Mouse (Mus musculus): Measurements from ENCODE around the gene P3h3. TPM values are rescaled to one million over a fixed set of nuclear protein-coding genes. Genes with fewer than 3 reads are reported as not detected.

Gene P3h3
- polyA plus RNA-seq (2014; fragmentation: Illumina TruSeq; extraction: RNeasy Lipid Tissue Mini Kit (QIAGEN cat#74804); ENCODE audit: insufficient read depth, low read depth, low replicate concordance), result 16.9 TPM

DNA sequence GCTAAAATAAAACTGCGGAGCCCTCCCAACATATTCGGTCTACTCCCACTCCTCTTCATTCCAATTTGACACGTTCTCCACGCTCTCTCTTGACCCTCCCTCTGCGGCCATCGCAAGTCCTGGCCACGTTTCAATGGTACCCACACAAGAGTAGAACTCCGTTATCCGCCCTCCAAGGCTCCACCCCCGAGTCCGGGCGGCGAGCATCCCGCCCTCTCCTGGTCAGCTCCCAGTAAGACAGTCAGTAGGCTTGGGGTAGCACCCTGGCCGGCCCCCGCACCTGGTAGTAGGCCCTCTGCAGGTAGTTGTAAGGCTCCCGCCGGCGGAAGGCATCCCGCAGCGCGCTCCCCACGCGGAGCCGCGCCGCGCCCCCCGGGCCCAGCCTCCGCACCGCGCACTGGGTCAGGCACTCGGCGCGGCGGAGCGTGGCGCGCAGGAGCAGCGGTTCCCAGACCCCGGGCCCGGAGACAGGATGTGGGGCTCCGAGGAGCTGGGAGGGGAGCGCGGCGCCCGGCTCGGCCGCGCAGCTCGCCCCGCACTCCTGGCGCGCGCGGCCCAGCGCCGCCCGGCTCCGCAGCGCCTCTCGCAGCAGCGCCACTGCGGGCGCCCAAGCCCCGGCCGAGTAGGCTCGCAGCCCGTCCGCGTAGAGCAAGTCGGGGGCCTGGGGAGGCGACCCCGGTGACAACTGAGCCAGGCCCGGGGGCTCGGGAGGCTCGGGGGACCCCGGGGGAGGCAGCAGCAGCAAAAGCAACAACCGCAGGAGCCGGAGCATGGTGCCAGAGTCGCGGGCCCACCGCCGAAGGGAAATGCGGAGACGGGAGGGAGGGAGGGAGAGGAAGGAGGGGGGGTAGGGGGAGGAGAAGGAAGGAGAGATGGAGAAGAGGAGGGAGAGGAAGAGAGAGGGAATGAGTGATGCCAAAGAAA is at the start of gene P3h3:
Gene P3h3 (minus strand): TSS at position 837 of the 924 bp plus-strand sequence.

DNA sequence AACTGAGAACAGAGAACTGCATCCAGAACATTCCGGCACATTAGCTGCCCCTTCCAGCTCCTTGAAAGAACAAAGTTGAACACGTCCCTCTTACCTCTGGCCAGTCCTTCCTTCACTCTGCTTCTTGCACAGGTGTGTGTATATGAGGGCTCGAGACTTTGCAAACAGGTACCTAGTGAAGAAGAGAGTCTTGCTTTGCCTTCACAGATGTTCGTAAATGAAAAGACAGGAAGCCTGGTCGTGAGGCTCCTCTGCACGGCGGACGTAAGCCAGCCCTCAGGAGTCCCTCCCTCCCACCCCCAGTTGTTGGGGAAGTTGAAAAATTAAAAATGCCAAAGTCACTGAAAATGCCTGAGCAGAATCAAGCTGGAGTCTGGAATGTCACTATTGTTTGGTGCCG is 30.4 kb upstream of the P3h3 start, which contains the start of gene Cd4:
Gene Cd4 (minus strand): TSS at position 236 of the 400 bp plus-strand sequence.

GRCm38 (mm10) chr6:124863658-124864298 is 6.2 kb upstream of the P3h3 start, which contains the start of gene Gpr162:
TSS of gene Gpr162 (minus strand) at chr6:124863983.

DNA sequence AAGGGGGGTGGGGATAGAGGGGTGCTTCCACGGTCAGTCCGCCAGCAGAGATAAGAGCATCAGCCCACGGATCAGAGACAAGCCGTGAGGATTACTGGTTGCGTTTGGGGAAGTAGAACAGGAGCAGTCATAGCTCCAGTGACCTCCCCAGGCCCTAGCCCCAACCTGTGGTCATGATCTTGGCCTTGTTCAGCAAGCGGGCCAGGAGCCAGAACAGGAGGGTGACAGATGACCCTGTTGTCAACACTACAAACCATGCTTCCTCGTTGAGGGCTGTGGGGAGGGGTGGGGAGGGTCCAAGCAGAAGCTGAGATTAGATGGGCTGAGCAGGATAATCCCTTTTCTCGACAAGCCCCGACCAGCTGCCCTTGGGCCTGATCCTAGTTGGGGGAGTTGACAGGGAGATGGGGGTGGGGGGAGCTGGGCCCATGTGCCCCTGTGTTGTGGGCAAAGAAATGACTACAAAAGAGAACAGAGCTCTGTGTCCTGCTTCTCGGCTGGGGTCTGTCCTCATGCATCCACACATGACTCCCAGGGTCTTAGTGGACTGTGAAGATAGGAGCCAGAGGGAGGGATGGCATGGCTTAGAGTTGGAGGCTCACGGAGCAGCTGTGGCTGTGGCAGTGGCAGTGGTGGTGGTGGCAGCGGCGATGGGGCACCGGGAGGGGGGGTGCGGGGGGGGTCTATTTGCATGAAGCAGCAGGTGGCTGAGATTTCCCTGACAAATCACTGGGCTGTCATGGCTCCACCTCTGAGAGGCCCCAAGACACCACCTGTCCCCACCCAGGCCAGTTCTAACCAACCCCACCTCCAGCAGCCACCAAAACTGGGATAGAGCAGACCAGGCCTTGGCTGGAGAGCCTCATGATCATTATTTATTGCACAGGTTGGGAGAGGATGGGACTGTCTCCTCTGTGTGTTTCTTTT is 17.0 kb downstream of the P3h3 start, which contains the start of gene Gnb3:
Gene Gnb3 (minus strand): TSS at position 35 of the 927 bp plus-strand sequence.

DNA sequence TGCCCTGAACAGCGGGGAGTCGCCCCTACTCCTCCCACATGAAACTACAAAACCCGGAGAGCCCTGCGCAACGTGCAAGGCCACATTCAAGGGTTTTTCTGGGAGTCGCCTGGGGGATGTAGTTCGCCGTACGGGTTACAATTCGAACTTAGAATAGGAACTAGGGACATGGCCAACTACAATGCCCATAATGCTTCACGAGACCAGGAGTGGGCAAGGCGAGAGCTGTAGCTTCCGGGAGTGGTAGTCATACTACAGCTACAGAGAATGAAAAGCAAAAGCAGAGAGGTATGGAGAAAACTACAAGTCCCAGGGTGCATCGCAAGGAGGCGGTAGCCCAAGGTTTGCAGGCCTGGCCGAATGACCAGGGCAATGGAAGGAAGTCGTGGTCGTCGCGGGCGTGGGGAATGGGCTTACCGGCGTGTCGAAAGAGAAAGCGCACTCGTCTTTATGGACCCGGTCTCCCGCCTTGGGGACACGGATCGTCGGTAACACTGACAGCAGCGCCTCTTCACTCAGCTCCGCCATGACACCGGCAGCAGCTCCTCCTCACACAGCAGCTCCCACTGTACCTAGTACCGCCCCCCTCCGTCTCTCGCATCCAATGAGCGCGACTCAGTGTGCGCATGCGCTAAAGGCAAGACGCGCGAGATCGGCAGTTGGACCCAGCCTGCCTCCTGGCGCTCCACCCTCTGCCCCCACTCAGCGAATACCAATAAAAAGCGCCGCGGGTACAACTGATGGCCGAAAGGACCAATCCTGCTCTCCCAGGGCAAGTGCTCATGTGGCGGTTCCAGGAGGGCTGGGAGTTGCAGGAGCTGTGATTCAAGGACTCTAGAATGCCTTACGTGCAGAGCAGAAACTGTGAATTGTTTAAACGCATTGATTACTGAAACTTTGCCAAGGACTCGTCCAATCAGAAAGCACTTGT is 28.4 kb downstream of the P3h3 start, which contains the start of the genes Usp5 and Cdca3:
Gene Usp5 (minus strand): TSS at position 617 of the 931 bp plus-strand sequence.
Gene Cdca3 (plus strand): TSS at position 680 of the 931 bp plus-strand sequence.

GRCm38 (mm10) chr6:124813933-124814332 is 43.6 kb downstream of the P3h3 start, which contains the start of gene Tpi1:
TSS of gene Tpi1 (minus strand) at chr6:124814296.

DNA sequence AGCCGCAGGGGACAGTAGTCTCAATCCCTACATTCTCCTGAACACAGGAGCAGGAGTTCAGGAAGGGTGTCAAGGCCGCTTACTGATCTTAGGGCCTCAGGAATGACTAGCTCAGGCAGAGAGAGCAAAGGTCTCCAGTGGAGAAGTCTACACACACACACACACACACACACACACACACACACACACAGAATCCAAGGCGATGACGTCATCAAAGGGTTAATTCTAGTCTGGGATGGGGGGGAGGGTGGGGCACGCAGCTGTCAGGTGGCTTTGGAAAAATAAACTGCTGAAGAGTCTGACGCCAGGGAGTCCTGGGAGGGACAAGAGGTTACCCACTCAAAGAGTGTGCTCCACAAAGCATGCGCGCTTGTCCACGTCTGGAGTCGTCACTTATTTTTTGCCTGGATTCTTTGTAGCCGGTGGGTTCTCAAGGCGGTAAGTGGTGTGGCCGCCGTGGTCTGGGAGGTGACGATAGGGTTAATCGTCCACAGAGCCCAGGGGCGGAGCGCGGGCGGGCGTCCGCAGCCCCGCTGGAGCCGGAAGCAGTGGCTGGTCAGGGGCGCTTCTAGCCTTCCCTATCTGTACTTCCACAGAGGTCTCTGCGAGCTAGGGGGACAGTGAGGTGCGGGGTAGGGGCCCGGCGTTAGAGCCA is 49.1 kb downstream of the P3h3 start, which contains the start of gene Spsb2:
Gene Spsb2 (plus strand): TSS at position 304 of the 655 bp plus-strand sequence.

Other genes with a start within 250 kb of the P3h3 start
- not detected for gene C1s2, start 221.7 kb downstream of the P3h3 start, polyA plus RNA-seq (2014; fragmentation: Illumina TruSeq; extraction: RNeasy Lipid Tissue Mini Kit (QIAGEN cat#74804); ENCODE audit: insufficient read depth, low read depth, low replicate concordance)
- gene Lpcat3, start 194.7 kb downstream of the P3h3 start, polyA plus RNA-seq (2014; fragmentation: Illumina TruSeq; extraction: RNeasy Lipid Tissue Mini Kit (QIAGEN cat#74804); ENCODE audit: insufficient read depth, low read depth, low replicate concordance), result 29.1 TPM
- gene Emg1, start 145.6 kb downstream of the P3h3 start, polyA plus RNA-seq (2014; fragmentation: Illumina TruSeq; extraction: RNeasy Lipid Tissue Mini Kit (QIAGEN cat#74804); ENCODE audit: insufficient read depth, low read depth, low replicate concordance), result 102 TPM
- gene Phb2, start 145.4 kb downstream of the P3h3 start, polyA plus RNA-seq (2014; fragmentation: Illumina TruSeq; extraction: RNeasy Lipid Tissue Mini Kit (QIAGEN cat#74804); ENCODE audit: insufficient read depth, low read depth, low replicate concordance), result 92.0 TPM
- gene Ptpn6, start 119.0 kb downstream of the P3h3 start, polyA plus RNA-seq (2014; fragmentation: Illumina TruSeq; extraction: RNeasy Lipid Tissue Mini Kit (QIAGEN cat#74804); ENCODE audit: insufficient read depth, low read depth, low replicate concordance), result 42.2 TPM
- gene Grcc10, start 116.4 kb downstream of the P3h3 start, polyA plus RNA-seq (2014; fragmentation: Illumina TruSeq; extraction: RNeasy Lipid Tissue Mini Kit (QIAGEN cat#74804); ENCODE audit: insufficient read depth, low read depth, low replicate concordance), result 242 TPM
- not detected for gene Gm45234, start 101.7 kb downstream of the P3h3 start, polyA plus RNA-seq (2014; fragmentation: Illumina TruSeq; extraction: RNeasy Lipid Tissue Mini Kit (QIAGEN cat#74804); ENCODE audit: insufficient read depth, low read depth, low replicate concordance)
- gene Atn1, start 101.2 kb downstream of the P3h3 start, polyA plus RNA-seq (2014; fragmentation: Illumina TruSeq; extraction: RNeasy Lipid Tissue Mini Kit (QIAGEN cat#74804); ENCODE audit: insufficient read depth, low read depth, low replicate concordance), result 13.2 TPM
- gene Eno2, start 88.1 kb downstream of the P3h3 start, polyA plus RNA-seq (2014; fragmentation: Illumina TruSeq; extraction: RNeasy Lipid Tissue Mini Kit (QIAGEN cat#74804); ENCODE audit: insufficient read depth, low read depth, low replicate concordance), result 1.5 TPM
- 33.3 TPM for gene Lrrc23, start 78.0 kb downstream of the P3h3 start, polyA plus RNA-seq (2014; fragmentation: Illumina TruSeq; extraction: RNeasy Lipid Tissue Mini Kit (QIAGEN cat#74804); ENCODE audit: insufficient read depth, low read depth, low replicate concordance)
- gene Spsb2, start 49.1 kb downstream of the P3h3 start, polyA plus RNA-seq (2014; fragmentation: Illumina TruSeq; extraction: RNeasy Lipid Tissue Mini Kit (QIAGEN cat#74804); ENCODE audit: insufficient read depth, low read depth, low replicate concordance), result 15.0 TPM
- 125 TPM for gene Tpi1, start 43.5 kb downstream of the P3h3 start, polyA plus RNA-seq (2014; fragmentation: Illumina TruSeq; extraction: RNeasy Lipid Tissue Mini Kit (QIAGEN cat#74804); ENCODE audit: insufficient read depth, low read depth, low replicate concordance)
- gene Usp5, start 28.3 kb downstream of the P3h3 start, polyA plus RNA-seq (2014; fragmentation: Illumina TruSeq; extraction: RNeasy Lipid Tissue Mini Kit (QIAGEN cat#74804); ENCODE audit: insufficient read depth, low read depth, low replicate concordance), result 35.8 TPM
- 2.7 TPM for gene Cdca3, start 28.2 kb downstream of the P3h3 start, polyA plus RNA-seq (2014; fragmentation: Illumina TruSeq; extraction: RNeasy Lipid Tissue Mini Kit (QIAGEN cat#74804); ENCODE audit: insufficient read depth, low read depth, low replicate concordance)
- not detected for gene Gnb3, start 17.5 kb downstream of the P3h3 start, polyA plus RNA-seq (2014; fragmentation: Illumina TruSeq; extraction: RNeasy Lipid Tissue Mini Kit (QIAGEN cat#74804); ENCODE audit: insufficient read depth, low read depth, low replicate concordance)
- gene Gpr162, start 6.2 kb upstream of the P3h3 start, polyA plus RNA-seq (2014; fragmentation: Illumina TruSeq; extraction: RNeasy Lipid Tissue Mini Kit (QIAGEN cat#74804); ENCODE audit: insufficient read depth, low read depth, low replicate concordance), result 0.08 TPM
- 2.3 TPM for gene Cd4, start 30.5 kb upstream of the P3h3 start, polyA plus RNA-seq (2014; fragmentation: Illumina TruSeq; extraction: RNeasy Lipid Tissue Mini Kit (QIAGEN cat#74804); ENCODE audit: insufficient read depth, low read depth, low replicate concordance)
- 1.4 TPM for gene Lag3, start 54.0 kb upstream of the P3h3 start, polyA plus RNA-seq (2014; fragmentation: Illumina TruSeq; extraction: RNeasy Lipid Tissue Mini Kit (QIAGEN cat#74804); ENCODE audit: insufficient read depth, low read depth, low replicate concordance)
- 863 TPM for gene Ptms, start 62.4 kb upstream of the P3h3 start, polyA plus RNA-seq (2014; fragmentation: Illumina TruSeq; extraction: RNeasy Lipid Tissue Mini Kit (QIAGEN cat#74804); ENCODE audit: insufficient read depth, low read depth, low replicate concordance)
- 166 TPM for gene Mlf2, start 73.6 kb upstream of the P3h3 start, polyA plus RNA-seq (2014; fragmentation: Illumina TruSeq; extraction: RNeasy Lipid Tissue Mini Kit (QIAGEN cat#74804); ENCODE audit: insufficient read depth, low read depth, low replicate concordance)
- gene Cops7a, start 107.8 kb upstream of the P3h3 start, polyA plus RNA-seq (2014; fragmentation: Illumina TruSeq; extraction: RNeasy Lipid Tissue Mini Kit (QIAGEN cat#74804); ENCODE audit: insufficient read depth, low read depth, low replicate concordance), result 66.9 TPM
- 0.85 TPM for gene Pianp, start 138.9 kb upstream of the P3h3 start, polyA plus RNA-seq (2014; fragmentation: Illumina TruSeq; extraction: RNeasy Lipid Tissue Mini Kit (QIAGEN cat#74804); ENCODE audit: insufficient read depth, low read depth, low replicate concordance)
- 14.9 TPM for gene Zfp384, start 151.4 kb upstream of the P3h3 start, polyA plus RNA-seq (2014; fragmentation: Illumina TruSeq; extraction: RNeasy Lipid Tissue Mini Kit (QIAGEN cat#74804); ENCODE audit: insufficient read depth, low read depth, low replicate concordance)
- 48.9 TPM for gene Ing4, start 182.0 kb upstream of the P3h3 start, polyA plus RNA-seq (2014; fragmentation: Illumina TruSeq; extraction: RNeasy Lipid Tissue Mini Kit (QIAGEN cat#74804); ENCODE audit: insufficient read depth, low read depth, low replicate concordance)
- 5.7 TPM for gene Acrbp, start 191.9 kb upstream of the P3h3 start, polyA plus RNA-seq (2014; fragmentation: Illumina TruSeq; extraction: RNeasy Lipid Tissue Mini Kit (QIAGEN cat#74804); ENCODE audit: insufficient read depth, low read depth, low replicate concordance)
- 0.61 TPM for gene Lpar5, start 210.2 kb upstream of the P3h3 start, polyA plus RNA-seq (2014; fragmentation: Illumina TruSeq; extraction: RNeasy Lipid Tissue Mini Kit (QIAGEN cat#74804); ENCODE audit: insufficient read depth, low read depth, low replicate concordance)
- 28.2 TPM for gene Chd4, start 238.2 kb upstream of the P3h3 start, polyA plus RNA-seq (2014; fragmentation: Illumina TruSeq; extraction: RNeasy Lipid Tissue Mini Kit (QIAGEN cat#74804); ENCODE audit: insufficient read depth, low read depth, low replicate concordance)